Mouse (Mus musculus) retina, postnatal 1 day (tissue): ENCODE measurements around the gene Krcc1.

Experiments used
- DNase-seq: peaks from one replicate; pipeline ENCODE4 v3.0.0-alpha.2; 2012

Krcc1 gene

GRCm38 (mm10) chr6:71333031-71333430 lies 61.6 kb downstream of the Krcc1 start:
- no peak for DNase-seq

GRCm38 (mm10) chr6:71333578-71334273 lies 62.2 kb downstream of the Krcc1 start:
- no peak for DNase-seq
